Mouse (Mus musculus) liver, embryonic 16.5 days (tissue): Measurements from ENCODE around the gene Timm10b. TPM values are rescaled to one million over a fixed set of nuclear protein-coding genes. Genes with fewer than 3 reads are reported as not detected.

Source experiments
- ATAC-seq: fragments of 200-750 bp; cut with Nextera tagmentation; 2 replicates; pipeline ENCODE4 v1.8.0; 2017; ENCODE audit warnings: low read depth, mild to moderate bottlenecking, moderate number of reproducible peaks, moderate library complexity
- H3K27ac ChIP-seq: fragments of 300-500 bp; sonication (generic); 2 replicates; pipeline ENCODE4 v1.5.1; 2014; ENCODE audit warnings: mild to moderate bottlenecking, low read length
- H3K27me3 ChIP-seq: fragments of 300-500 bp; sonication (generic); 2 replicates; pipeline ENCODE4 v1.6.1; 2014; ENCODE audit warnings: low read depth, low read length, mixed read lengths; ENCODE audit not compliant: control insufficient read depth, insufficient read depth
- H3K36me3 ChIP-seq: fragments of 300-500 bp; sonication (generic); 2 replicates; pipeline ENCODE4 v1.6.1; 2014; ENCODE audit warnings: mild to moderate bottlenecking; ENCODE audit not compliant: control insufficient read depth, insufficient read depth
- H3K4me1 ChIP-seq: fragments of 300-500 bp; sonication (generic); 2 replicates; pipeline ENCODE4 v1.6.1; 2014; ENCODE audit warnings: low read depth, low read length, mixed read lengths; ENCODE audit not compliant: control insufficient read depth
- H3K4me2 ChIP-seq: fragments of 300-500 bp; sonication (generic); 2 replicates; pipeline ENCODE4 v1.6.1; 2014; ENCODE audit warnings: low read depth, low read length, mixed read lengths
- H3K4me3 ChIP-seq: fragments of 300-500 bp; sonication (generic); 2 replicates; pipeline ENCODE4 v1.5.1; 2014; ENCODE audit warnings: low read depth, mild to moderate bottlenecking, low read length
- H3K9ac ChIP-seq: fragments of 300-500 bp; sonication (generic); 2 replicates; pipeline ENCODE4 v1.6.1; 2014; ENCODE audit warnings: low read depth, low read length
- H3K9me3 ChIP-seq: fragments of 300-500 bp; sonication (generic); replicated peaks from 2 replicates; pipeline ENCODE4 v1.6.1; 2016; ENCODE audit warnings: low read length; ENCODE audit not compliant: control insufficient read depth
- WGBS: fragments of 180-500 bp; shearing (Covaris S2); extraction: QIAGEN DNeasy Blood & Tissue Kit; methylation state at CpG from one replicate; pipeline ENCODE4 v1.1.7; 2014; ENCODE audit not compliant: insufficient replicate concordance; 5-methylcytosine and 5-hydroxymethylcytosine counted together
- polyA plus RNA-seq: library from polyadenylated mRNA; unstranded; fragments of >200 nt; fragmentation: Nextera tagmentation; extraction: Ambion mirVana; gene quantifications from 2 replicates; pipeline ENCODE4 v1.2.1, GENCODE M21; 2015

Timm10b gene
- 91.7 and 106 TPM in 2 replicates for polyA plus RNA-seq

GRCm38 (mm10) chr7:105639756-105640155, at the start of gene Timm10b:
Gene Timm10b, plus strand, starts transcription at chr7:105640056.
- Histone ChIP-seq H3K4me1 (peaks cover 26% of the 10 kb centered on the region), H3K4me2 (peak within 1 kb of the TSS; percentile 91), H3K9me3 (no peaks in the 10 kb centered on the region), H3K27ac (peak within 1 kb of the TSS; percentile 81), H3K9ac (peak within 1 kb of the TSS; percentile 81), H3K27me3 (no peaks in the 10 kb centered on the region), H3K4me3 (peak within 1 kb of the TSS; percentile 85), H3K36me3 (no peaks in the 10 kb centered on the region)
- WGBS: 2% methylated on average over 2 of the region's 2 CpGs
- no peak for ATAC-seq

DNA sequence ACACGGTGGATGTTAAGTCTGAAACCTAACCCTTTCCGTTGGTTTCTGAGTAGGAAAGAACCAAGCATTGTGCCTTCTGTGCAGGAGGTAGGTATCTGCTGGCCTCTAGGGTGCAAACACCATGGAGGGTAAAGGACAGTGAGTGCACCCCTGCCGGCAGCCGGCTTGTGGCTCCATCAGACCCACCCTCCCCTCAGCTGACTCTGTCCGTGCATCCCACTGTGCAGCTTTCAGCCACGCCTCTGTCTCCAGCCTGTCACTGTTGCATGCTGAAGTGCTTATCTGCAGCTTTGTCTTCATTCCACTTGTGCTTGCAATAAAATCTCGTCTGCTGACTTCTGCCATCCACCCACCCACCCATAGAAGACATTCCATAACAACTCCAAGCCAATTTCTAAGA, 49.8 kb upstream of the Timm10b start:
- 34% methylated on average over 7 of the region's 7 CpGs for WGBS

GRCm38 (mm10) chr7:105602860-105603623, 36.8 kb upstream of the Timm10b start:
- 33% methylated on average over 9 of the region's 9 CpGs for WGBS
- Histone ChIP-seq H3K27ac (no peak overlapping the region), H3K9me3 (no peaks in the 10 kb centered on the region), H3K36me3 (no peaks in the 10 kb centered on the region), H3K27me3 (no peaks in the 10 kb centered on the region), H3K9ac (no peak overlapping the region), H3K4me1 (no peaks in the 10 kb centered on the region), H3K4me3 (no peak overlapping the region), H3K4me2 (no peak overlapping the region)
- ATAC-seq: no peak

More for the DNA sequence above, 49.8 kb upstream of the Timm10b start:
- Histone ChIP-seq H3K4me2 (no peak overlapping the region), H3K27me3 (no peaks in the 10 kb centered on the region), H3K9me3 (no peaks in the 10 kb centered on the region), H3K9ac (no peak overlapping the region), H3K27ac (no peak overlapping the region), H3K4me1 (no peaks in the 10 kb centered on the region), H3K36me3 (no peaks in the 10 kb centered on the region; the same call in 1 of the 2 replicates), H3K4me3 (no peak overlapping the region)
- ATAC-seq: peak; percentile 13; the same call in 1 of the 2 replicates

- no peaks in the 10 kb centered on the region for H3K9me3 ChIP-seq
- H3K4me3 ChIP-seq: no peak overlapping the region
- no peak overlapping the region for H3K4me2 ChIP-seq
- ATAC-seq: no peak
- H3K27ac ChIP-seq: no peak overlapping the region
- H3K36me3 ChIP-seq: no peaks in the 10 kb centered on the region
- H3K4me1 ChIP-seq: no peaks in the 10 kb centered on the region
- no peaks in the 10 kb centered on the region for H3K27me3 ChIP-seq
- WGBS: 35% methylated on average over 3 of the region's 3 CpGs
- no peak overlapping the region for H3K9ac ChIP-seq
Measured at GRCm38 (mm10) chr7:105608467-105608866, 31.4 kb upstream of the Timm10b start.

- Histone ChIP-seq H3K4me1 (no peaks in the 10 kb centered on the region), H3K27me3 (no peaks in the 10 kb centered on the region), H3K4me2 (no peak overlapping the region), H3K4me3 (no peak overlapping the region), H3K9me3 (no peaks in the 10 kb centered on the region), H3K27ac (no peak overlapping the region), H3K9ac (no peak overlapping the region), H3K36me3 (no peaks in the 10 kb centered on the region; the same call in 1 of the 2 replicates)
- no peak for ATAC-seq
- 67% methylated on average over 1 of the region's 1 CpGs for WGBS
Measured at GRCm38 (mm10) chr7:105611767-105612166, 28.1 kb upstream of the Timm10b start.

DNA sequence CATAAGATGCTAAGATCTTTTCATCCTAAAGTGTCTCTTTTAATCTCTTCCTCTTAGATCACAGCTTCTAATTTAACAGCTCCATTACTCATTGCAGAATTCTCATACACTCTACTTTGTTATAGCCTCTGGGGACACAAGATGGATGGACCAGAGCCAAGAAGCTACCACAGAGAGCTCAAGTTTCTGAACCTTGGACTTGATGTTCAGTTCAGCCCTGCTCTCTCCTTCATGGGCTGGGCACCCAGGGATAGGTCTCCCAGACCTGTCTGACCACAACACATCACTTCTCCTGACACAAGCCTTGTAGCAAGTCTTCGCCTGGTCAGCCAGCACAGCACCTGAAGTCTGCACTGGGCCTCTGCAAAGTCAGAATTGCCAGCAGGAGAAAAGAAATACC, 25.5 kb upstream of the Timm10b start:
- Histone ChIP-seq H3K4me1 (no peaks in the 10 kb centered on the region), H3K9ac (no peak overlapping the region), H3K4me3 (no peak overlapping the region), H3K4me2 (no peak overlapping the region), H3K27me3 (no peaks in the 10 kb centered on the region), H3K9me3 (no peaks in the 10 kb centered on the region), H3K36me3 (no peaks in the 10 kb centered on the region; the same call in 1 of the 2 replicates), H3K27ac (no peak overlapping the region)
- no peak for ATAC-seq
- 41% methylated on average over 1 of the region's 1 CpGs for WGBS

DNA sequence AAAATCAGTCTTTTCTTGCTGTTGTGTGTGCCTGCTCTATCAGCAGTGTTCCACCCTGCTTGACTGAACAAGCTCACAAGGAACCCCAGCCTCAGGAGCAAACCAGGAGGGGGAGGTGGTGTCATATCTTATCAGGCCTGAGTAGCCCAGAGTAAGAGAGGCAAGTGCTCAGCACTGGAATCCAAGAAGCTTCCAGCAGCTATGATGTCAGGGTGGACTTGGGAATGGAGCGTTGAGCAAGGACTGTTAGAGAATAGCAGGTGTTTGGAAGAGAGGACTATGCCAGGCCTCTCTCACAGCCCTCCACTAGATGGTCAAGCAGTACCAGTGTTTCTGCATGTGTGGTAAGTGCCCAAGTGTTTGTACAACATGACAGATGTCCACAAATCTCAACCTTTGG, 24.1 kb upstream of the Timm10b start:
- no peaks in the 10 kb centered on the region; the same call in 1 of the 2 replicates for H3K36me3 ChIP-seq
- no peak overlapping the region for H3K4me3 ChIP-seq
- no peaks in the 10 kb centered on the region for H3K4me1 ChIP-seq
- H3K9ac ChIP-seq: no peak overlapping the region
- no peak overlapping the region for H3K4me2 ChIP-seq
- no peak for ATAC-seq
- no peak overlapping the region for H3K27ac ChIP-seq
- WGBS: 57% methylated on average over 1 of the region's 1 CpGs
- H3K27me3 ChIP-seq: no peaks in the 10 kb centered on the region
- no peaks in the 10 kb centered on the region for H3K9me3 ChIP-seq

DNA sequence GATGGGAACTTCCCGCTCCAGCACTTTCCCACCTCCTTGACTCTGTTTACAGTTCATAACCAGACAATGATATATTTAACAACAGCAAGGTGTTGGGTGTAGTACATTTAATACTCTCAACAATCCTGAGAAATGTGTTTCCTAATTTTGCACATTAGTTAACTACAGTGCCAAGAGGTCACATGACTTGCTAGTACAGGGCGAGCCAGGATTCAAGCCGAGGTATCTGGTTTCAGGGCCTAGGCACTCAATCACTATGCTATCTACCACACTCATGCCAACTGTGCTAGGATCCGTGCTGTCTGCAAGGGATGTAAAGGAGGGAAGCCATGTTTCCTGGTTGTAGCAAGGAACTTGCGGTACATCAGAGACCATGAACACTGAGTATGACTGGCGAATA, 23.3 kb upstream of the Timm10b start:
- Histone ChIP-seq H3K4me2 (no peak overlapping the region), H3K4me1 (no peaks in the 10 kb centered on the region), H3K4me3 (no peak overlapping the region), H3K9me3 (no peaks in the 10 kb centered on the region), H3K9ac (no peak overlapping the region), H3K27ac (no peak overlapping the region), H3K36me3 (no peaks in the 10 kb centered on the region; the same call in 1 of the 2 replicates), H3K27me3 (no peaks in the 10 kb centered on the region)
- WGBS: 72% methylated on average over 6 of the region's 6 CpGs
- no peak for ATAC-seq

GRCm38 (mm10) chr7:105617810-105618209, 22.0 kb upstream of the Timm10b start:
- Histone ChIP-seq H3K9me3 (no peaks in the 10 kb centered on the region), H3K4me1 (no peaks in the 10 kb centered on the region), H3K4me2 (no peak overlapping the region), H3K27ac (no peak overlapping the region), H3K27me3 (no peaks in the 10 kb centered on the region), H3K4me3 (no peak overlapping the region), H3K9ac (no peak overlapping the region), H3K36me3 (no peaks in the 10 kb centered on the region; the same call in 1 of the 2 replicates)
- 83% methylated on average over 22 of the region's 22 CpGs for WGBS
- no peak for ATAC-seq
